Mouse (Mus musculus): ENCODE data around the gene Mill2.

GRCm38 (mm10) chr7:18827792-18828546 lies 11.8 kb upstream of the Mill2 start:
- TF ChIP-seq CTCF (IDR thresholded peaks at IDR 0.05; ENCODE audit: borderline replicate concordance, insufficient read depth, low read depth, low read length) (no peak), POLR2A (IDR thresholded peaks at IDR 0.05; ENCODE audit: borderline replicate concordance, insufficient read depth, low read length) (no peak)
